Mouse (Mus musculus) C2C12 (cell line): ENCODE measurements around the gene F13a1. TPM values are rescaled to one million over a fixed set of nuclear protein-coding genes. Genes with fewer than 3 reads are reported as not detected.

Experiments
- H3K27me3 ChIP-seq: one replicate; pipeline ENCODE4 v1.6.1; 2011; ENCODE audit not compliant: control insufficient read depth, insufficient read depth, insufficient read length
- H3K36me3 ChIP-seq: one replicate; pipeline ENCODE4 v1.6.1; 2011; ENCODE audit not compliant: control insufficient read depth, insufficient read depth
- H3K4me3 ChIP-seq: one replicate; pipeline ENCODE4 v1.5.1; 2011; ENCODE audit warnings: mild to moderate bottlenecking, control low read depth; ENCODE audit not compliant: poor library complexity, insufficient read depth, severe bottlenecking
- H3K79me2 ChIP-seq: one replicate; pipeline ENCODE4 v1.6.1; 2011; ENCODE audit not compliant: control insufficient read depth, insufficient read depth
- H3K79me3 ChIP-seq: one replicate; pipeline ENCODE4 v1.6.1; 2011; ENCODE audit warnings: low read depth, control low read depth
- H3ac ChIP-seq: one replicate; pipeline ENCODE3; 2011; ENCODE audit warnings: low read depth; ENCODE audit not compliant: control insufficient read depth, insufficient read length
- CEBPB ChIP-seq: IDR thresholded peaks from one replicate; pipeline ENCODE4 v1.6.1; 2011; ENCODE audit warnings: low read depth, mild to moderate bottlenecking, control low read depth, moderate library complexity
- FOSL1 ChIP-seq: IDR thresholded peaks from one replicate; pipeline ENCODE4 v1.8.0; 2011; ENCODE audit warnings: mild to moderate bottlenecking, low read length; ENCODE audit not compliant: poor library complexity, insufficient read depth, severe bottlenecking
- MAX ChIP-seq: IDR thresholded peaks from one replicate; pipeline ENCODE4 v1.6.1; 2011; ENCODE audit warnings: mild to moderate bottlenecking, control low read depth
- MYOD1 ChIP-seq: IDR thresholded peaks from one replicate; pipeline ENCODE4 v1.6.1; 2011; ENCODE audit warnings: low read depth; ENCODE audit not compliant: control insufficient read depth, insufficient read length
- MYOG ChIP-seq: IDR thresholded peaks from one replicate; pipeline ENCODE4 v1.6.1; 2011; ENCODE audit not compliant: control insufficient read depth, insufficient read length; ENCODE audit errors: extremely low read depth
- USF1 ChIP-seq: IDR thresholded peaks from one replicate; pipeline ENCODE4 v1.6.1; 2011; ENCODE audit warnings: low read depth, mild to moderate bottlenecking, control low read depth, moderate library complexity
- polyA plus RNA-seq: library from polyadenylated mRNA; unstranded; fragments of >200 nt; fragmentation: generic; extraction: Trizol; gene quantifications from one replicate; pipeline ENCODE4 v1.2.1, GENCODE M21; 2012; ENCODE audit warnings: missing spikeins

F13a1 gene
- polyA plus RNA-seq, 1 experiment, result 0.01 TPM

DNA sequence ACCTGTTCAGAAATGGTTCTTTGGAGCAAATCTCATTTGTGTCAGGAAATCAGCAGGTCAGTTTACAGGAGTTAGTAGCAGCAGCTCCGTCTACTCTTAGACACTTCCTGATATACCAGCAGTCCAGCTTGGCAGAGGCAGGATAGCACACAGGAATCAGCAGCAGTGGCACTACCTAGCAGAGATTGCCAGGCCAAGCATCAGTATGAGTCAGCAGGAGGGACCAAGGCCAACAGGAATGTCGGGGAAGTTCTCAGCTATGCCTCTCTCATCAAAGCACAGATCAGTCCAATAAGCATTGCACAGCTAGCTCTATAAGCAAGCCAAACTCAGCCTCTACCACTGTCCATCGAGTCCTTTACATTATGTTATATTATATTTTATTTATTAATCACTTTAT, 210.9 kb downstream of the F13a1 start:
- Histone ChIP-seq H3K79me3 (no peaks in the 10 kb centered on the region), H3K4me3 (no peak overlapping the region), H3ac (no peak overlapping the region), H3K27me3 (no peaks in the 10 kb centered on the region), H3K36me3 (no peaks in the 10 kb centered on the region), H3K79me2 (no peaks in the 10 kb centered on the region)
- TF ChIP-seq MAX (no peak), MYOD1 (no peak), FOSL1 (no peak), MYOG (no peak), USF1 (no peak), CEBPB (no peak)
